Mouse (Mus musculus) ES-Bruce4 (cell line): ENCODE measurements around the gene Ago4.

Experiments
- CTCF ChIP-seq: IDR thresholded peaks from one replicate; pipeline ENCODE4 v1.8.1; 2011; ENCODE audit warnings: low read depth, low read length
- EP300 ChIP-seq: IDR thresholded peaks from 2 replicates; pipeline ENCODE4 v1.6.1; 2011; ENCODE audit warnings: low read depth, low read length; ENCODE audit not compliant: insufficient read depth
- POLR2A ChIP-seq: IDR thresholded peaks from one replicate; pipeline ENCODE4 v1.8.1; 2011; ENCODE audit warnings: low read length; ENCODE audit not compliant: insufficient read depth

- TF ChIP-seq CTCF (no peak), POLR2A (no peak), EP300 (no peak)
These were observed 63.9 kb downstream of the Ago4 start for GRCm38 (mm10) chr4:126469334-126469733.
